Mouse (Mus musculus) testis, adult 2 months (tissue): ENCODE data around the gene Syn3. TPM values are rescaled to one million over a fixed set of nuclear protein-coding genes. Genes with fewer than 3 reads are reported as not detected.

Source experiments
- H3K27ac ChIP-seq: fragments of 200-500 bp; 2 replicates; pipeline ENCODE4 v1.5.1; 2012; ENCODE audit warnings: low read depth, low read length; ENCODE audit not compliant: control insufficient read depth, insufficient read depth
- H3K27me3 ChIP-seq: fragments of 200-500 bp; 2 replicates; pipeline ENCODE4 v1.6.1; 2012; ENCODE audit warnings: mild to moderate bottlenecking, low read length, moderate library complexity; ENCODE audit not compliant: control insufficient read depth, insufficient read depth
- H3K36me3 ChIP-seq: fragments of 200-500 bp; 2 replicates; pipeline ENCODE4 v1.6.1; 2012; ENCODE audit warnings: mild to moderate bottlenecking, low read length; ENCODE audit not compliant: control insufficient read depth, insufficient read depth
- H3K4me1 ChIP-seq: fragments of 200-500 bp; 2 replicates; pipeline ENCODE4 v1.6.1; 2012; ENCODE audit warnings: low read length; ENCODE audit not compliant: control insufficient read depth, insufficient read depth
- H3K4me3 ChIP-seq: fragments of 200-500 bp; 2 replicates; pipeline ENCODE4 v1.5.1; 2012; ENCODE audit warnings: low read depth, mild to moderate bottlenecking, low read length, moderate library complexity, mixed read lengths; ENCODE audit not compliant: control insufficient read depth
- CTCF ChIP-seq: fragments of 200-500 bp; IDR thresholded peaks from 2 replicates; pipeline ENCODE4 v1.5.1; 2012; ENCODE audit warnings: low read depth, mild to moderate bottlenecking, inconsistent platforms, low read length, moderate library complexity; ENCODE audit not compliant: control insufficient read depth, insufficient read depth, insufficient replicate concordance
- POLR2A ChIP-seq: fragments of 200-500 bp; IDR thresholded peaks from 2 replicates; pipeline ENCODE4 v1.6.1; 2012; ENCODE audit warnings: low read depth, mild to moderate bottlenecking, inconsistent platforms, low read length, moderate library complexity; ENCODE audit not compliant: control insufficient read depth
- polyA plus RNA-seq: library from polyadenylated mRNA; depleted of rRNA; stranded (reverse); fragments of >200 nt; gene quantifications from 2 replicates; pipeline ENCODE4 v1.2.3, GENCODE M21; 2012

Syn3 gene
- polyA plus RNA-seq, 1 experiment = 0.84 TPM

GRCm38 (mm10) chr10:86060267-86060666 is 438.4 kb downstream of the Syn3 start:
- no peak overlapping the region for H3K27ac ChIP-seq
- H3K4me1 ChIP-seq = no peaks in the 10 kb centered on the region
- no peak overlapping the region for H3K4me3 ChIP-seq
- H3K27me3 ChIP-seq = no peaks in the 10 kb centered on the region
- TF ChIP-seq POLR2A (no peak), CTCF (no peak)
- H3K36me3 ChIP-seq = no peaks in the 10 kb centered on the region

DNA sequence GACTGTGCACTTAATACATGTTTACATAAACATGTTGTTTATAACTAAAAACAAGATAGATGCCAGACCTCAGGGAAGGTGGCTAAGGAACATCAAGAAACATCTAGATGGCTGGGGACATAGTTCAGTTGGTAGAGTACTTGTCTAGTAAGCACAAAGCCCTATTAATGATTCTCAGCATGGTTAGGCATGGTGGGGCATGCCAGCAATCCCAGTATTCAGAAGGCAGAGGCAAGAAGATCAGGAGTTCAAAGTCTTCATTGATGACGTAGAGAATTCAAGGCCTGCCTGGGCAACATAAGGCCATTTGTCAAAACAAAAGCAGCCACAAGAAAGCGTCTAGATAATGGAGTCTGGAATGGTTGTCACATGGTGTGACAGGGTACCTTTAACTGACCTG is 441.0 kb downstream of the Syn3 start:
- no peak overlapping the region for H3K27ac ChIP-seq
- no peaks in the 10 kb centered on the region for H3K27me3 ChIP-seq
- TF ChIP-seq CTCF (no peak), POLR2A (no peak)
- H3K4me3 ChIP-seq = no peak overlapping the region
- no peaks in the 10 kb centered on the region for H3K4me1 ChIP-seq
- H3K36me3 ChIP-seq = no peaks in the 10 kb centered on the region

DNA sequence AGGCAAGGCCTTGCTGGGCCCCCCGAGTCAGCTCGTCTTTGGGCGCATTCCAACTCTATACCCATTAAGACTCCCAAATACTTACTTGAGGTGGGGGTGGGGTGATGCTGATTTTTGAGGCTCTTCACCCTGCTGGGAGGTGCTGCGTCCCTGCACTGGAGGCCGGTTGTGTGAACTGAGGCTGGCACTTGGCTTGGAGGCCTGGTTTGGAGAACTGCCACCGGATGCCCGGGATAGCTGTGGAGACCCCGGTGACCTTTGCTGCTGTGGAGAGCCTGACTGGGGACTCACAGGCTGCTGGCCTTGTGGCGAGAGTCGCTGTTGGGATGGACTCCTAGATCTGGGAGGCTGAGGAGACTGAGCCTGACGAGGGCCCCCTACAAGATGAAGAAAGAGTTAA is 441.4 kb downstream of the Syn3 start:
- H3K4me3 ChIP-seq = no peak overlapping the region
- TF ChIP-seq CTCF (no peak), POLR2A (no peak)
- no peaks in the 10 kb centered on the region for H3K36me3 ChIP-seq
- no peaks in the 10 kb centered on the region for H3K27me3 ChIP-seq
- no peak overlapping the region for H3K27ac ChIP-seq
- H3K4me1 ChIP-seq = no peaks in the 10 kb centered on the region

DNA sequence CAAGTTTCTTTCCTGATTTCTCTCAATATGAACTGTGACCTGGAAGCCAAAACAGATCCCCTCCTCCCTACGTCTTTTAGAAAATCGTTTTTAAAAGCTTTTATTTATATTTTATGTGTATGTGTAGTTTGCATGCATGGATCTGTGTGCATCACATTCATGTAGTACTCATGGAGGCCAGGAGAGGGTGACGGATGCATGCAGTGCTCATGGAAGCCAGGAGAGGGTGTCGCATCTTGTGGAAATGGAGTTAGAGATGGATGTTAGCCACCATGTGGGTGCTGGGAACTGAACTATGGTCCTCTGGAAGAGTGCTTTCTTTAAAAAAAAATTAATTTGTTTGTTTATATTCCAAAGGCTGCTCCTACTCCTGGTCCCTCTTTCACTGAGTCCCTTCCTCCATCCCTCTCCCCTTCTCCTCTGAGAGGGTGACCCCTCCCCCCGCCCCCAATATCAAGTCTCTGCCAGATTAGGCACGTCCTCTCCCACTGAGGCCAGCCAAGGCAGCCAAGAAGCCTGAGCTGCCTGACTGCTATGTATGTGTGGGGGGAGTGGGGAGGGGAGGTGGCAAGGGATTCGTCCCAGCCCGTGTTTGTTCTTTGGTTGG is 442.3 kb downstream of the Syn3 start:
- no peaks in the 10 kb centered on the region for H3K36me3 ChIP-seq
- no peaks in the 10 kb centered on the region for H3K27me3 ChIP-seq
- no peak overlapping the region for H3K27ac ChIP-seq
- TF ChIP-seq POLR2A (no peak), CTCF (no peak)
- H3K4me3 ChIP-seq = no peak overlapping the region
- no peaks in the 10 kb centered on the region for H3K4me1 ChIP-seq

GRCm38 (mm10) chr10:86052818-86053522 is 445.7 kb downstream of the Syn3 start:
- no peaks in the 10 kb centered on the region for H3K27me3 ChIP-seq
- H3K4me1 ChIP-seq = no peaks in the 10 kb centered on the region
- no peak overlapping the region for H3K27ac ChIP-seq
- 0 out of 2 replicates have a peak, but pooled peaks cover under 1% of the 10 kb centered on the region for H3K36me3 ChIP-seq
- no peak overlapping the region for H3K4me3 ChIP-seq
- TF ChIP-seq POLR2A (no peak), CTCF (no peak)

DNA sequence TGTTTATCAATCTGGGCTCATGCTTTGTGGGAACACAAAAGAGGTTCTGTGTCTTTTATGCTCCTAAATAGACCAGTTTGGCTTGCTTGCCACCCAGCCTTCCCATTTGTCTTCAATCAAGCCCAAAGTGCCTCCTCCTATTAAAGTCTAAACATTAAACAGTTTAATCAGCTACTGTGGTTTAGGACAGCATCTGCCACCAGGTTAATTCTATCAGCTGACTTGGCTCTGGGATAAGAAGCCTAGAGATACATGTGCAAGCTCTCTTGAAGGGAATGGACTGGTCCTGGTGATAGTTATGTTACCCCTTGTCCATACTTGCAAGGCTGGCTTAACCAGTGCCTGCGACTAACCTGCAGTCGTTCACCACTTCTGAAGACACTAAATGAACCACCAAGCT is 448.2 kb downstream of the Syn3 start:
- H3K27ac ChIP-seq = no peak overlapping the region
- H3K4me1 ChIP-seq = no peaks in the 10 kb centered on the region
- no peak for TF ChIP-seq POLR2A
- TF ChIP-seq CTCF = no peak
- H3K36me3 ChIP-seq = peaks cover 3% of the 10 kb centered on the region; the same call in 1 of the 2 replicates
- H3K4me3 ChIP-seq = no peak overlapping the region
- H3K27me3 ChIP-seq = no peaks in the 10 kb centered on the region

- TF ChIP-seq CTCF (no peak), POLR2A (no peak)
- no peaks in the 10 kb centered on the region for H3K4me1 ChIP-seq
- H3K27me3 ChIP-seq = no peaks in the 10 kb centered on the region
- H3K27ac ChIP-seq = no peak overlapping the region
- H3K4me3 ChIP-seq = no peak overlapping the region
- peaks cover 6% of the 10 kb centered on the region; the same call in 1 of the 2 replicates for H3K36me3 ChIP-seq
Observed at GRCm38 (mm10) chr10:86047786-86048185, 450.9 kb downstream of the Syn3 start.
